ENCODE assay signal across 11 mouse cellular contexts in genomic region chr5:72224551-72224966, GRCm38 (mm10). TPM values are rescaled to one million over a fixed set of nuclear protein-coding genes. Genes with fewer than 3 reads are reported as not detected.
A peak's percentile ranks its signal among the peaks of the same experiment; 100 is the strongest.
DNase-seq lines count a peak whose midpoint lies in the region.
"Had no signal": no experiment of that assay in that cellular context is flagged by ENCODE, and none has a peak within 500 bp of the region (broad histone marks: within the 10 kb centered on the region; RNA-seq: fewer than 3 reads in every experiment).

No protein-coding gene starts in this region.

- H3K27ac ChIP-seq in limb, embryonic 10.5 days = no peak overlapping the region
- H3K27ac ChIP-seq: forebrain, embryonic 12.5 days had no signal

- peak; percentile 12 for DNase-seq in embryo, embryonic 9.5 days (ENCODE audit: extremely low spot score)
- no peak for DNase-seq in embryo, embryonic 11 days
- DNase-seq in NIH3T3 (ENCODE audit: low read depth) = peak; percentile 42
- peak; percentile 14 for DNase-seq in heart, postnatal 4 days
- peak; percentile 47 for DNase-seq in lung, postnatal 25 days (ENCODE audit: low spot score)
- DNase-seq in T-cell, adult 2 months (ENCODE audit: low spot score) = no peak
- no peak for DNase-seq in limb, embryonic 10.5 days (ENCODE audit: low spot score)
- no peak for DNase-seq in left cerebral cortex, adult 18-20 months (ENCODE audit: low spot score in 2 of 2)
- DNase-seq: cerebellum, postnatal 14 days; kidney, adult 11 months had no signal

- WGBS in limb, embryonic 10.5 days = 46% methylated on average over 6 of the region's 6 CpGs

- H3K4me3 ChIP-seq in limb, embryonic 10.5 days = no peak overlapping the region
- H3K4me3 ChIP-seq: forebrain, embryonic 12.5 days had no signal

- no peaks in the 10 kb centered on the region for H3K36me3 ChIP-seq in limb, embryonic 10.5 days
- H3K36me3 ChIP-seq: forebrain, embryonic 12.5 days had no signal

- no peaks in the 10 kb centered on the region for H3K4me1 ChIP-seq in limb, embryonic 10.5 days
- H3K4me1 ChIP-seq: forebrain, embryonic 12.5 days had no signal

- no peaks in the 10 kb centered on the region for H3K27me3 ChIP-seq in limb, embryonic 10.5 days (ENCODE audit: low read depth, poor library complexity, severe bottlenecking)
- H3K27me3 ChIP-seq: forebrain, embryonic 12.5 days had no signal

- no peaks in the 10 kb centered on the region for H3K9me3 ChIP-seq in limb, embryonic 10.5 days (replicated peaks)
- H3K9me3 ChIP-seq: forebrain, embryonic 12.5 days had no signal

RNA-seq across cellular contexts. Expression of gene Commd8, which starts 56.6 kb away (rescaled TPM):
- 10 to 100 TPM; 43.2 to 46.3 TPM for total RNA-seq in heart, postnatal 4 days (2021)
- 152 TPM in 2 replicates for polyA plus RNA-seq in limb, embryonic 10.5 days (2016; fragmentation: Nextera tagmentation; extraction: Ambion mirVana)
- total RNA-seq in left cerebral cortex, adult 18-20 months (2021) = 10 to 100 TPM; 81.5 to 93.8 TPM

Comparison
In these comparisons a context has a peak if more than half of its experiments do, and no peak if none do; other contexts are left out.
1. DNase-seq: peak in embryo, embryonic 9.5 days (single experiment), NIH3T3 (single experiment), heart, postnatal 4 days (single experiment) and lung, postnatal 25 days (single experiment); none in embryo, embryonic 11 days (single experiment), T-cell, adult 2 months (single experiment), limb, embryonic 10.5 days (single experiment) and left cerebral cortex, adult 18-20 months (0 of 2).